Mouse (Mus musculus) ES-Bruce4 (cell line): ENCODE measurements at regions not wholly inside any gene's neighbourhood (a gene's known extent, or its start where the extent isn't known, plus 50 kb on each side); places are given as distances from the start of the nearest gene placed in this dataset.

Experiments
- CTCF ChIP-seq: IDR thresholded peaks from one replicate; pipeline ENCODE4 v1.8.1; 2011; ENCODE audit warnings: low read depth, low read length
- EP300 ChIP-seq: IDR thresholded peaks from 2 replicates; pipeline ENCODE4 v1.6.1; 2011; ENCODE audit warnings: low read depth, low read length; ENCODE audit not compliant: insufficient read depth

DNA sequence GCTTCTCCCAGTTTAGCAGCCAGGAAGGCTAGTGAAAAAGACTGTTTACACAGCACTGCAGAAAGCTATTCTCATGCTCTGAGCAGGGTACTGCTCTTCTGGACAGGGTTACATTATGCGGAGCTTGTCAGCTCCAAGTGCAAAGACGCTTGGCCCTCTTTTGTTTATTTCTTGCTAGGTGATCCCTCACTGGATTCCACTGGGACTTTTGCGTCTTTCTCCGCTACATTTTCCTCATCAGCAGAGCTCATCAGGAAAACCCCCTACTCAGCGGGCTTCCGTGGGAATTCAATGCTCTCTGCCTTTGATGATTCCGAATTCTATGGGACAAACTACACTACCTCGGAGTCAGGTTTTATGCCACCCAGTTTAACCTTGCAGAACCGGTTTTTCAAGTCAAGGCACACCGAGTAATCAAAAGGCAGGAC is 172.0 kb downstream of the Qdpr start:
- TF ChIP-seq CTCF = no peak
- no peak for TF ChIP-seq EP300
